Mouse (Mus musculus) ES-Bruce4 (cell line): ENCODE results near the gene Galnt12.

Experiments used
- CTCF ChIP-seq: IDR thresholded peaks from one replicate; pipeline ENCODE4 v1.8.1; 2011; ENCODE audit warnings: low read depth, low read length
- EP300 ChIP-seq: IDR thresholded peaks from 2 replicates; pipeline ENCODE4 v1.6.1; 2011; ENCODE audit warnings: low read depth, low read length; ENCODE audit not compliant: insufficient read depth

DNA sequence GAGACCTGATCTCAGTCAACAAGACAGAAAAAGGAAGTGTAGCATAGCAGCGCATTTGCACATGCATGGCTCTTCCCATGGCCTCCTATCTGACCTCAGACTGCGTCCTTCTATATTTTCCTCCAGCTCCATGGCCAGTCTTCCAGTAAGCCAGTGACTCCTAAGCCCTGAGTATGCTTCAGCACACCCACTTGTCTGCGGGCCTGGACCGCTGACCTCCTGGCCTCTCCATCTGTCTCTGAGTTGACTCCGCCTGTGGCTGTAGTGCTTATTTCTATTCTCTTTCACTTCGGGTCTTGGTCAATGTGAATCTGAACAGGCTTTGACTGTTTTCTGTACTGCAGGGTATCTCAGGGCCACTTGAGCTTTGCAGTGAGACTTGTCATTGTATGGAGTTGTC lies 52.1 kb downstream of the Galnt12 start:
- TF ChIP-seq EP300 (no peak), CTCF (no peak)
